Mouse (Mus musculus) myocyte (in vitro differentiated cells): ENCODE measurements around the gene Tnfrsf13c. TPM values are rescaled to one million over a fixed set of nuclear protein-coding genes. Genes with fewer than 3 reads are reported as not detected.
"Not testable (repeated sequence)": the region's sequence is repeated elsewhere in the genome, so short reads cannot be mapped to it uniquely, and the experiment has no call there.

Source experiments
- H3K27me3 ChIP-seq: one replicate; pipeline ENCODE4 v1.6.1; 2011; ENCODE audit not compliant: control insufficient read depth, insufficient read depth, insufficient read length
- H3K36me3 ChIP-seq: one replicate; pipeline ENCODE4 v1.6.1; 2011; ENCODE audit not compliant: control insufficient read depth, insufficient read depth
- H3K4me2 ChIP-seq: one replicate; pipeline ENCODE4 v1.6.1; 2011; ENCODE audit warnings: low read depth, control low read depth
- H3K4me3 ChIP-seq: one replicate; pipeline ENCODE4 v1.5.1; 2011; ENCODE audit warnings: mild to moderate bottlenecking, control low read depth, moderate library complexity
- H3K79me2 ChIP-seq: one replicate; pipeline ENCODE4 v1.6.1; 2011; ENCODE audit not compliant: control insufficient read depth, insufficient read depth
- H3ac ChIP-seq: one replicate; pipeline ENCODE4 v1.6.1; 2011; ENCODE audit not compliant: control insufficient read depth, insufficient read length
- CEBPB ChIP-seq: IDR thresholded peaks from 2 replicates; pipeline ENCODE4 v1.6.1; 2011; ENCODE audit warnings: mild to moderate bottlenecking, moderate library complexity; ENCODE audit not compliant: poor library complexity, insufficient read depth, severe bottlenecking
- E2F4 ChIP-seq: IDR thresholded peaks from one replicate; pipeline ENCODE4 v1.6.1; 2011; ENCODE audit warnings: mild to moderate bottlenecking, control low read depth, moderate library complexity; ENCODE audit not compliant: insufficient read depth
- MAX ChIP-seq: IDR thresholded peaks from one replicate; pipeline ENCODE4 v1.6.1; 2011; ENCODE audit warnings: low read depth, mild to moderate bottlenecking, control low read depth
- MYOD1 ChIP-seq, 3 experiments: IDR thresholded peaks; one replicate each; pipeline ENCODE4 v1.6.1; 2011; ENCODE audit warnings: control low read depth in 2 of 3, low read depth in 2 of 3, mild to moderate bottlenecking in 2 of 3, moderate library complexity in 1 of 3; ENCODE audit not compliant: insufficient read length in 2 of 3, control insufficient read depth in 1 of 3
- MYOG ChIP-seq, 3 experiments: IDR thresholded peaks; one replicate each; pipeline ENCODE4 v1.6.1; 2011; ENCODE audit warnings: control low read depth in 2 of 3, low read depth in 2 of 3, mild to moderate bottlenecking in 2 of 3; ENCODE audit not compliant: insufficient read length in 2 of 3, control insufficient read depth in 1 of 3, insufficient read depth in 1 of 3
- POLR2A ChIP-seq: IDR thresholded peaks from one replicate; pipeline ENCODE4 v1.6.1; 2011; ENCODE audit warnings: low read depth, mild to moderate bottlenecking, control low read depth, moderate library complexity; ENCODE audit not compliant: insufficient read length
- POLR2AphosphoS2 ChIP-seq: IDR thresholded peaks from one replicate; pipeline ENCODE4 v1.6.1; 2011; ENCODE audit warnings: low read depth, control low read depth; ENCODE audit not compliant: insufficient read length
- REST ChIP-seq: IDR thresholded peaks from one replicate; pipeline ENCODE4 v1.6.1; 2011; ENCODE audit warnings: mild to moderate bottlenecking, control low read depth, moderate library complexity; ENCODE audit not compliant: insufficient read depth, insufficient read length
- SRF ChIP-seq: IDR thresholded peaks from one replicate; pipeline ENCODE4 v1.6.1; 2011; ENCODE audit warnings: low read depth; ENCODE audit not compliant: control insufficient read depth, insufficient read length
- TCF12 ChIP-seq: IDR thresholded peaks from one replicate; pipeline ENCODE4 v1.6.1; 2011; ENCODE audit warnings: mild to moderate bottlenecking, control low read depth; ENCODE audit not compliant: poor library complexity, insufficient read depth, severe bottlenecking
- TCF3 ChIP-seq: IDR thresholded peaks from one replicate; pipeline ENCODE4 v1.6.1; 2011; ENCODE audit warnings: low read depth, control low read depth; ENCODE audit not compliant: insufficient read length
- USF1 ChIP-seq: IDR thresholded peaks from one replicate; pipeline ENCODE4 v1.6.1; 2011; ENCODE audit warnings: low read depth, mild to moderate bottlenecking, control low read depth, moderate library complexity
- polyA plus RNA-seq: library from polyadenylated mRNA; unstranded; fragments of >200 nt; fragmentation: generic; extraction: Trizol; gene quantifications from one replicate; pipeline ENCODE4 v1.2.1, GENCODE M21; 2012; ENCODE audit warnings: missing spikeins

The Tnfrsf13c gene
- polyA plus RNA-seq, 1 experiment = 0.14 TPM

- no peak overlapping the region for H3ac ChIP-seq
- H3K4me2 ChIP-seq = no peak overlapping the region
- H3K36me3 ChIP-seq = no peaks in the 10 kb centered on the region
- H3K79me2 ChIP-seq = no peaks in the 10 kb centered on the region
- H3K27me3 ChIP-seq = peaks cover 12% of the 10 kb centered on the region
- TF ChIP-seq POLR2A (no peak), MYOD1 (IDR thresholded peaks at IDR 0.05; ENCODE audit: control insufficient read depth in 1 of 3, insufficient read length in 2 of 3, low read depth in 2 of 3) (no peak), TCF12 (no peak), REST (no peak), E2F4 (no peak), SRF (no peak), CEBPB (no peak), MAX (no peak), USF1 (no peak), POLR2AphosphoS2 (no peak), TCF3 (no peak), MYOG (IDR thresholded peaks at IDR 0.05; ENCODE audit: control insufficient read depth in 1 of 3, insufficient read depth in 1 of 3, insufficient read length in 2 of 3, low read depth in 2 of 3) (no peak)
- no peak overlapping the region for H3K4me3 ChIP-seq
Measured at GRCm38 (mm10) chr15:82251579-82251978, 27.4 kb upstream of the Tnfrsf13c start.

DNA sequence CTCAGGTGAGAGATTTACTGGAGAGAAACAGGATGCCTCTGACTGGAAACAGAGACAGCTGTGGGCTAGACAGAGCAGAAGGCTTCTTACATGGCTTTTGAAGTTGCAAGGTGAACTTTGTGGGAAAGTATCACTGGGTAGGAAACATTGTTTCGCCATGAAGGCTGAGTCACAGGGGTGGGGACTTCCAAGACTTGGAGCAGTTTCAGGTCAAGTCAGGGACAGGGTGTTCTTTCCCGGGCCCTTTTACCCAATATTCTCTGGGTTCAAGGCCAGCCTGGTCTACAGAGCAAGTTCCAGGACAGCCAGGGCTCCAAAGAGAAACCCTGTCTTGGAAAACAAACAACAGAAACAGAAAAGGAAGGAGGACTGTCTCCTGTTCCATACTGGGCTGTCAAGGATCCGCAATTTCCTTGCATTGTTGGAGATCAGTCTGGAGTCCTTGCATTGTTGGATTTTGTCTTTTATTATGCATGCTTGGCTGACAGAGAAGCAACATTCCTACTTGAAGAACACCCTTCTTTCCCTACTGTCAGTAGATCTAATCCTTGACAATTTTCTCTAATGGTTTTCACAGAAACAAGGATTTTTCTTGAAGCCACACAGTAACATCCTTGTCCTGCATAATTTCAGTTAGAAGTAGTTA is 23.1 kb upstream of the Tnfrsf13c start:
- Histone ChIP-seq H3K36me3 (no peaks in the 10 kb centered on the region), H3K4me2 (no peak overlapping the region), H3K27me3 (no peaks in the 10 kb centered on the region), H3K4me3 (no peak overlapping the region), H3K79me2 (no peaks in the 10 kb centered on the region), H3ac (no peak overlapping the region)
- TF ChIP-seq TCF3 (no peak), SRF (no peak), E2F4 (no peak), MAX (no peak), CEBPB (0 out of 2 replicates have a peak, but pooled peaks have one; percentile 34), REST (no peak)

GRCm38 (mm10) chr15:82244805-82245161 is 20.6 kb upstream of the Tnfrsf13c start:
- not testable (repeated sequence) for H3K36me3 ChIP-seq, H3K79me2 ChIP-seq, H3K27me3 ChIP-seq
- H3K4me3 ChIP-seq = peak overlapping the region; percentile 57
- peak overlapping the region; percentile 18 for H3ac ChIP-seq
- H3K4me2 ChIP-seq = peak overlapping the region; percentile 89

- Histone ChIP-seq H3K4me3 (peak within 1 kb of the TSS; percentile 57), H3K27me3 (no peaks in the 10 kb centered on the region), H3K4me2 (peak within 1 kb of the TSS; percentile 89), H3K79me2 (no peaks in the 10 kb centered on the region), H3ac (peak within 1 kb of the TSS; percentile 18), H3K36me3 (no peaks in the 10 kb centered on the region)
- TF ChIP-seq E2F4 (peak; percentile 89), POLR2A (peak; percentile 67), CEBPB (no peak), TCF3 (no peak), POLR2AphosphoS2 (peak; percentile 55), SRF (peak; percentile 61), MYOD1 (IDR thresholded peaks at IDR 0.05; ENCODE audit: control insufficient read depth in 1 of 3, insufficient read length in 2 of 3, low read depth in 2 of 3) (peak in 2 of 3 experiments; percentile 0 to 15), MAX (no peak), MYOG (IDR thresholded peaks at IDR 0.05; ENCODE audit: control insufficient read depth in 1 of 3, insufficient read depth in 1 of 3, insufficient read length in 2 of 3, low read depth in 2 of 3) (no peak)
Measured at GRCm38 (mm10) chr15:82244115-82244804, 20.1 kb upstream of the Tnfrsf13c start, which contains the start of gene Cenpm. TSS of gene Cenpm (minus strand) at chr15:82244748.

- H3K36me3 ChIP-seq = no peaks in the 10 kb centered on the region
- no peak for TF ChIP-seq TCF12
- TF ChIP-seq POLR2AphosphoS2 = no peak
- no peak for TF ChIP-seq USF1
- TF ChIP-seq MYOG (IDR thresholded peaks at IDR 0.05; ENCODE audit: control insufficient read depth in 1 of 3, insufficient read depth in 1 of 3, insufficient read length in 2 of 3, low read depth in 2 of 3) = no peak
- no peak for TF ChIP-seq CEBPB
- no peak for TF ChIP-seq E2F4
- no peak for TF ChIP-seq MYOD1 (IDR thresholded peaks at IDR 0.05; ENCODE audit: control insufficient read depth in 1 of 3, insufficient read length in 2 of 3, low read depth in 2 of 3)
- TF ChIP-seq TCF3 = no peak
- TF ChIP-seq POLR2A = no peak
- no peak for TF ChIP-seq REST
- TF ChIP-seq SRF = no peak
- H3ac ChIP-seq = peak overlapping the region; percentile 18
Measured at GRCm38 (mm10) chr15:82243742-82244114, 19.6 kb upstream of the Tnfrsf13c start.

More at GRCm38 (mm10) chr15:82243742-82244114, 19.6 kb upstream of the Tnfrsf13c start:
- Histone ChIP-seq H3K4me2 (peak overlapping the region; percentile 82), H3K4me3 (peak overlapping the region; percentile 57), H3K27me3 (no peaks in the 10 kb centered on the region), H3K79me2 (no peaks in the 10 kb centered on the region)
